Mouse (Mus musculus) erythroblast, adult 5-6 weeks (primary cell): ENCODE results near the gene Dusp1. TPM values are rescaled to one million over a fixed set of nuclear protein-coding genes. Genes with fewer than 3 reads are reported as not detected.
A peak's percentile ranks its signal among the peaks of the same experiment; 100 is the strongest.

ENCODE experiments used
- ATAC-seq: replicated peaks from 2 replicates; pipeline ENCODE4 v1.8.0; 2016; ENCODE audit warnings: moderate number of reproducible peaks, mild to moderate bottlenecking, moderate TSS enrichment, inconsistent platforms; ENCODE audit not compliant: poor library complexity, low FRiP score, severe bottlenecking
- total RNA-seq, 2 experiments: library from RNA; stranded (forward) in 1 of 2; stranded (reverse) in 1 of 2; fragments of 150-400 nt in 1 of 2; fragments of 200-764, 138-1000 nt in 1 of 2; gene quantifications; 2 replicates each; pipeline versions ENCODE4 v1.2.3 to v1.2.4; 2015 to 2017; ENCODE audit warnings: low replicate concordance in 2 of 2

The Dusp1 gene
- total RNA-seq, 2 experiments from 2014 or later, result 9.5 to 54.8 TPM

- ATAC-seq, result no peak
Measured at GRCm38 (mm10) chr17:26567142-26567817, 5.4 kb upstream of the Dusp1 start.

- no peak for ATAC-seq
Measured at GRCm38 (mm10) chr17:26564439-26564838, 2.5 kb upstream of the Dusp1 start.

GRCm38 (mm10) chr17:26563476-26563875 lies 1.5 kb upstream of the Dusp1 start:
- ATAC-seq, result no peak

GRCm38 (mm10) chr17:26562292-26562691 lies 364 bp upstream of the Dusp1 start:
- no peak for ATAC-seq

- peak; percentile 86 for ATAC-seq
Measured at GRCm38 (mm10) chr17:26561290-26561640, 663 bp downstream of the Dusp1 start, which contains the start of gene Ergic1. TSS of gene Ergic1 (plus strand) at chr17:26561489.

GRCm38 (mm10) chr17:26560526-26561289 lies 1.2 kb downstream of the Dusp1 start:
- no peak for ATAC-seq

GRCm38 (mm10) chr17:26553033-26553432 lies 8.9 kb downstream of the Dusp1 start:
- no peak for ATAC-seq

GRCm38 (mm10) chr17:26551104-26551503 lies 10.8 kb downstream of the Dusp1 start:
- ATAC-seq, result no peak

- ATAC-seq, result peak; percentile 38; the same call in 1 of the 2 replicates
Measured at GRCm38 (mm10) chr17:26549148-26549809, 12.6 kb downstream of the Dusp1 start.

- no peak for ATAC-seq
Measured at GRCm38 (mm10) chr17:26548566-26548965, 13.4 kb downstream of the Dusp1 start.

GRCm38 (mm10) chr17:26547771-26548170 lies 14.2 kb downstream of the Dusp1 start:
- ATAC-seq, result no peak

GRCm38 (mm10) chr17:26544319-26544963 lies 17.5 kb downstream of the Dusp1 start:
- no peak for ATAC-seq

GRCm38 (mm10) chr17:26540083-26540482 lies 21.8 kb downstream of the Dusp1 start:
- no peak for ATAC-seq

GRCm38 (mm10) chr17:26537722-26538471 lies 24.0 kb downstream of the Dusp1 start:
- peak; percentile 68; the same call in 1 of the 2 replicates for ATAC-seq

- no peak for ATAC-seq
Measured at GRCm38 (mm10) chr17:26535251-26536136, 26.4 kb downstream of the Dusp1 start.

GRCm38 (mm10) chr17:26534695-26535094 lies 27.2 kb downstream of the Dusp1 start:
- ATAC-seq, result no peak

- no peak for ATAC-seq
Measured at GRCm38 (mm10) chr17:26533871-26534372, 28.0 kb downstream of the Dusp1 start.

GRCm38 (mm10) chr17:26532476-26533045 lies 29.4 kb downstream of the Dusp1 start:
- ATAC-seq, result no peak
